Mouse (Mus musculus) right cerebral cortex, adult 2 months (tissue): ENCODE results near the gene Erp29.

Source experiments
- DNase-seq, 2 experiments: peaks; one replicate each; pipeline ENCODE4 v3.0.0; 2021 to 2022; ENCODE audit warnings: low spot score in 2 of 2

Gene Erp29

DNA sequence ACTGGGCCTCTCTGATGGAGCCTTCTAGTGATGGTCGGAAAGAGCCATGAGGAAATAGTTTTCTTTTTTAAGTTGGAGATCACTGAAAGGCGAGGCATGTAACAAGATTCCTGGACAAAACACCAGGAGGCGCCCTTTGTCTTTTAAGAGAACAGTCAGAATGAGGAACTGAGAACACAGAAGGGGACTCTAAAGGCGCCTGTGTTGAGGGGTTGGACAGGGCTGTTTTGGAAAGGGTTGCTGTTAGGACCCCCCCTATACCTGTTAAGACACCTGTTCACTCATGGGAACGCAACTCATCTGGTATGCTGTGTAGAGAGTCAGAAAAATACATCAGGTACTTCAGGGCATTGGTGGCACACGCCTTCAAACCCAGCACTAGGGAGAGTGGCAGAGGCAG, 2.3 kb downstream of the Erp29 start:
- DNase-seq = peak; percentile 40 to 46

GRCm38 (mm10) chr5:121448450-121448849, 3.9 kb downstream of the Erp29 start:
- no peak for DNase-seq

DNA sequence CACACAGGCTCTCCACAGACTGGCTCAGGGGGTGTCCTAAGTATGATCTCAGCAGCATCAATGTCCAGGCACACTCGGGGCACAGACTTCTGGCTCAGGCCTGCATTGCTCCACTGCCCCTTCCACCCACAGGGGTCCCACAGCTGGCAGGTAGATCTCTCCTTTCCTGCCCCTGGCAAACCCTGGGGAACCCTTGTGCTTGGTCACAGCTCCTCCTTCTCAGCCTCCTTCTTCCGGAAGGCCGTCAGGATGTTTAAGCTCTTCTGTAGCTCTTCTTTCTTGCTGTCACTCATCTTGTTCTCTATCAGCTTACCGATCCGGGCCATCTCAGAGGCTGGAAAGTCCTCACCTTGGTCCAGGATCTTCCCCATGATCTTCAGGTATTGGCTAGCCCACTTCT, 7.4 kb downstream of the Erp29 start:
- DNase-seq = no peak

DNA sequence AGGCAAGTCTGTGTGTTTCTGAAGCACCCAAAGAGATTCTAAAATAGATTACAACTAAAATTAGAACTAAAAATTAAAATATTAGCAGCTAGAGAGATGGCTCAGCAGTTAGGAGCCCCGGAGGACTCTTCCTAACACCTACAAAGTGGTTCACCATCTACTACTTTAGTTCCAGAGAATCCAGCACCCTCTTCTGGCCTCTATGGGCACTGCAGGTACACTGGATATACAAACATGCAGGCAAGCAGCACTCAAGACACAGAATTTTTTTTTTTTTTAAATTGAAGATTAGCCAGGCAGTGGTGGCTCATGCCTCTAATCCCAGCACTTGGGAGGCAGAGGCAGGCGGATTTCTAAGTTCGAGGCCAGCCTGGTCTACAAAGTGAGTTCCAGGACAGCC, 8.8 kb downstream of the Erp29 start:
- peak; percentile 54 to 68 for DNase-seq

- DNase-seq = no peak
Measured at GRCm38 (mm10) chr5:121438756-121439155, 13.6 kb downstream of the Erp29 start.

DNA sequence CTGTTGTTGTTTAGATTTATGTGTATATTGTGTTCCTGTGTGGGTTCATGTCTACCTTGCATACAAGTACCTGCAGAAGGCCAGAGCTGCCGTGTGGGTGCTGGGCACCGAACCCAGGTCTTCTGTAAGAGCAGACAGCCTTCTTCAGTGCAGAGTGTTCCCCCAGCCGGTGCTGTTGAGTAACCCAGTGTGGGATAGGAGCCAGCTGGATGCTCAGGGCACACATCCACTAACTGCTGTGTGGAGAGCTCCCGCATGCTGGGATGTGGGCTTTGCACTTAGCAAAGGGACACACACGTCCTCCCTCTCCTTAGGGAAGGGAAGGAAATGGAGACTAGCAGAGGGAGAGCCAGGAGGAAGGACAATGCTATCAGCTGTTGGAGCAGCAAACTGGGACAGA, 14.2 kb downstream of the Erp29 start:
- no peak for DNase-seq

DNA sequence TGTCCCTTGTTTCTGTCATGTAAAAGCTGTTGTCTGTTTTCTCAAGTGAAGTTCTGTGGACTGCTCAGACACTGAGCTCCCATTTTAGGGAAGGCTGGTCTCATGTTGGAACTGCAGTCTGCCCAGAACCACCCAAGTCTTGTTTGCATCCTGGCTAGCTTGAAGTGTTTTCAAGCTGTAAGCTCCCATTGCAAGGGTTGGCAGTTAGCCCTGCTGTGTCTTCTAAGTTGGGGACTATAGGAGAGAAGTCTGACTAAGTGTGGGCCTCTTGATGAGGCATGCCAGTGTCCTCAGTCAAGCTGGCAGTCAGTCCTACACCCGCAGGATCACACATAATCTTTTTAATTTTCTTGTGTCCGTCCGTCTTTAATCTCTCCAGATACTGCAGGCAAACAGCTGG, 23.4 kb downstream of the Erp29 start:
- DNase-seq = no peak

GRCm38 (mm10) chr5:121423297-121423696, 29.0 kb downstream of the Erp29 start:
- no peak for DNase-seq

DNA sequence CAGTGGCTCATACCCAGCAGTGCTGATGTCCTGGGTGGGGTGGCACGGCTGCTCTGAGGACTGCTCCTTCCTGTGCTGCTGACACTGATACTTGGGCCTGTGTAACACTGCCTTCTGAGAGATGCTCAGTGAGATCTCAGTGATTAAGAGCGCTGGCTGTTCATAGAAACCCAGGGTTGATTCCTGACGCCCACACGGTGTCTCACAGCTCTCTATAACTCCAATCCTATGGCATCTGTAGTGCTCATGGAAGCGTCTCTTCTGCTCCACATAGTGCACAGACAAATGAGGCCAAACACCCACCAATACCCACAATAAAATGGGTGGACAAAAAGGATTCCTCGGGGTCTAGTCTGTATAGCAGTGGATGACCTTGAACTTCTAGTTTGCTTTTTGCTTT, 29.5 kb downstream of the Erp29 start:
- DNase-seq = peak; percentile 41 to 53

- no peak for DNase-seq
Measured at GRCm38 (mm10) chr5:121420721-121421120, 31.6 kb downstream of the Erp29 start.

- DNase-seq = no peak
Measured at GRCm38 (mm10) chr5:121410975-121411374, 41.3 kb downstream of the Erp29 start.

DNA sequence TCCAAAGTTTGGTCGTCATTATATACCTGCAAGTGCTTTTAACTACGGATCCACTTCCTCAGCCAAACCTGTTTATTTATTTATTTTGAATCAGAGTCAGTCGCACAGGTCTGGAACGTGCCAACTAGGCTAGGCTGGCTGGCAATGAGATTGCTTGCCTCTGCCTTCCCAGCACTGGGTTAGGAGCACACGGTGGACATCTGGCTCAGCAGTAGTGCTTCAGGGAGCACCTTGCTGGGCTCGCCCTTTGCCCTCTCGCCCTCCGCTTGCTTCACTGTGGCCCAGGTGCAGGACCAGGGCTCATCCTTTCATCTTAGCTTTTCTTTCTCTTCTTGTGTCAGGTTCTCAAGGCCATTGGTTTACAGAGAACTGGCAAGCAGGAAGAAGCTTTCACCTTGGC, 44.5 kb downstream of the Erp29 start:
- DNase-seq = no peak

GRCm38 (mm10) chr5:121400849-121401248, 51.5 kb downstream of the Erp29 start:
- DNase-seq = no peak

- DNase-seq = no peak
Measured at GRCm38 (mm10) chr5:121400064-121400463, 52.2 kb downstream of the Erp29 start.

- no peak for DNase-seq
Measured at GRCm38 (mm10) chr5:121399540-121399939, 52.8 kb downstream of the Erp29 start.

- DNase-seq = no peak
Measured at GRCm38 (mm10) chr5:121398965-121399462, 53.3 kb downstream of the Erp29 start.

GRCm38 (mm10) chr5:121398146-121398964, 54.0 kb downstream of the Erp29 start:
- DNase-seq = no peak

- peak; percentile 92 to 93 for DNase-seq
Measured at GRCm38 (mm10) chr5:121397187-121398145, 54.8 kb downstream of the Erp29 start, which contains the start of gene Naa25. Gene Naa25, plus strand, starts transcription at chr5:121397936.

GRCm38 (mm10) chr5:121395621-121396020, 56.7 kb downstream of the Erp29 start:
- DNase-seq = no peak

DNA sequence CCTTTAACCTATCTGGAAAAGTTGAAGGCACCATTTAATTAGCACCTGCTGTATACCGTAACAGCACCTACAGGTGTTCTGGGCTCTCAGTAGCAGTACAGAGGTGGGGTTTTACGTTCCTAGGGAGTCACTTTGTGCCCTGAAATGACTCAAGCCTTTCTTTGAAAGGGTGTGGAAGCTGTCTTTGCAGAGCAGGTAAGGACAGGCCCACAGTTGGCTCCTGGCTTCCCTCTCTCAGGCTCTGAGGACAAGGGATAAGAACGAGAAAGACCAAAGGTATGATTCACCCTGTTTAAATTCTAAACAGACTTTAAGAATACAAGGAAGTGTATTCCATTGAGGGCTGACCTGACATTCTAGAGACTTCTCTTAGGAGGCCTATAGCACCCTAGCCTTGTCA, 58.9 kb downstream of the Erp29 start:
- DNase-seq = no peak

DNA sequence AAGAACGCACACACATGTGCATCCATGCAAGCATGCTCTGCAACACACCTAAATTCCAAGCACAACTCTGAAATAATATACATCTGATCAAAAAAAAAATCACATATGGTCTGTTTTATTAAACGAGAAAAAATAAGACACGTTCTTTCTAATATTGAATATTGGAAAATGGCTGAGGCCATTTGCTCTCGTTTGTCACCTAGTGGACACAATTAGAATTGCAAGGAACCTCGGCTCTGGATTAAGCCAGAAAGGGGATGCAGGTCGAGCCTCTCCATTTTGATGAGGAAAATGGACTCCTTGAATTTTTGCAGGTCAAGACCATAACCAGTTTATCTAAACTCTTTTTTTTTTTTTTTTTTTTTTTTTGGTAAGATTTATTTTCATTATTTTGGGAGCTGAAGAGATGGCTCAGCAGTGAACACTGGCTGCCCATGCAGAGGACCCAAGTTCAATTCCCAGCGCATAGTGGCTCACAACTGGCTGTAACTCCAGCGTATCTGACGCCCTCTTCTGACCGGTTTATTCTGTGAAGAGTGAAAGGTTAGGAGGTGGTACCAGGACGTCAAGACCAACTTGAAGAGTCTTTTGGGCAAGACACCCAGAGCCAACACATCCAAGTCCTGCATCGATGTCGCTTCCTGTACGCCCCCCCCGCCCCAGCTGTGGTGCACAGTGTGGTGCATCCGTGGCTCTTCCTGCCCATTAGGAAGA, 59.5 kb downstream of the Erp29 start:
- DNase-seq = no peak

DNA sequence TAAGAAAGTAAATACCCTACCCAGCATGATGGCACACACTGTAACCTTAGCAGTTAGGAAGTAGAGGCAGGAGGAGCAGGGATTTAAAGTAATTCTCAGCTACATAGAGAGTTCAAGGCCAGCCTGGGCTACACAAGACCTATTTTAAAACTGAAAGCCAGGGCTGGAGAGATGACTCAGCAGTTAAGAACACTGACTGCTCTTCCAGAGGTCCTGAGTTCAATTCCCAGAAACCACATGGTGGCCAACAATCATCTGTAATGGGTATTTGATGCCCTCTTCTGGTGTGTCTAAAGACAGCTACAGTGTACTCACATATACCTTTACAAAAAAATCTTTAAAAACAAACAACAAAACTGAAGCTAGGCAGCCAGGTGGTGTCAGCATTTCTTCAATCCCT, 62.6 kb downstream of the Erp29 start:
- DNase-seq = no peak
